Mouse (Mus musculus) olfactory bulb, adult 2 months (tissue): ENCODE measurements around the gene Ddx1.

Experiments
- CTCF ChIP-seq: fragments of 200-500 bp; IDR thresholded peaks from 2 replicates; pipeline ENCODE4 v1.5.1; 2012; ENCODE audit warnings: low read depth, mild to moderate bottlenecking, low read length, moderate library complexity; ENCODE audit not compliant: insufficient read depth
- POLR2A ChIP-seq: fragments of 200-500 bp; IDR thresholded peaks from 2 replicates; pipeline ENCODE4 v1.6.1; 2012; ENCODE audit warnings: mild to moderate bottlenecking, low read depth, low read length, moderate library complexity; ENCODE audit not compliant: insufficient read depth

GRCm38 (mm10) chr12:13209692-13210377, 39.2 kb downstream of the Ddx1 start:
- TF ChIP-seq CTCF, result no peak
- no peak for TF ChIP-seq POLR2A
